Mouse (Mus musculus) G1E (cell line): ENCODE measurements at regions not wholly inside any gene's neighbourhood (a gene's known extent, or its start where the extent isn't known, plus 50 kb on each side); places are given as distances from the start of the nearest gene placed in this dataset.
"Not testable (repeated sequence)": the region's sequence is repeated elsewhere in the genome, so short reads cannot be mapped to it uniquely, and the experiment has no call there.

Experiments used
- ATAC-seq: 2 replicates; pipeline ENCODE4 v1.8.0; 2016; ENCODE audit warnings: mild to moderate bottlenecking; ENCODE audit not compliant: insufficient number of reproducible peaks, poor library complexity, low FRiP score, severe bottlenecking; ENCODE audit errors: extremely low read depth
- DNase-seq: peaks from one replicate; pipeline ENCODE4 v3.0.0; 2012; ENCODE audit warnings: low spot score
- H3K27me3 ChIP-seq: 2 replicates; pipeline ENCODE4 v1.6.1; 2012; ENCODE audit warnings: mild to moderate bottlenecking, low read length, inconsistent platforms; ENCODE audit not compliant: insufficient read depth
- H3K36me3 ChIP-seq: replicated peaks from 2 replicates; pipeline ENCODE3; 2012; ENCODE audit warnings: mild to moderate bottlenecking, inconsistent platforms
- H3K4me1 ChIP-seq: 2 replicates; pipeline ENCODE4 v1.6.1; 2012; ENCODE audit warnings: low read depth, low read length, inconsistent platforms, mixed read lengths; ENCODE audit not compliant: insufficient read depth
- H3K4me3 ChIP-seq: 2 replicates; pipeline ENCODE4 v1.5.1; 2012; ENCODE audit warnings: low read depth, mild to moderate bottlenecking, inconsistent platforms, low read length, moderate library complexity, mixed read lengths
- H3K9me3 ChIP-seq: replicated peaks from 2 replicates; pipeline ENCODE4 v1.6.1; 2012; ENCODE audit warnings: inconsistent platforms
- CTCF ChIP-seq: IDR thresholded peaks from 2 replicates; pipeline ENCODE4 v1.5.1; 2012; ENCODE audit warnings: low read depth, low read length, inconsistent platforms, mixed read lengths
- GATA1 ChIP-seq: IDR thresholded peaks from 2 replicates; pipeline ENCODE4 v1.6.1; 2012; ENCODE audit warnings: borderline replicate concordance, low read length, inconsistent platforms, mixed read lengths
- GATA2 ChIP-seq: IDR thresholded peaks from 2 replicates; pipeline ENCODE4 v1.6.1; 2012; ENCODE audit warnings: low read depth, low read length, inconsistent platforms, borderline replicate concordance
- POLR2AphosphoS5 ChIP-seq: IDR thresholded peaks from 2 replicates; pipeline ENCODE4 v1.6.1; 2012; ENCODE audit warnings: low read depth, low read length, inconsistent platforms; ENCODE audit not compliant: insufficient replicate concordance
- TAL1 ChIP-seq: conservative IDR thresholded peaks from 2 replicates; pipeline ENCODE4 v1.6.1; 2012; ENCODE audit warnings: low read depth, low read length, inconsistent platforms, mixed read lengths

DNA sequence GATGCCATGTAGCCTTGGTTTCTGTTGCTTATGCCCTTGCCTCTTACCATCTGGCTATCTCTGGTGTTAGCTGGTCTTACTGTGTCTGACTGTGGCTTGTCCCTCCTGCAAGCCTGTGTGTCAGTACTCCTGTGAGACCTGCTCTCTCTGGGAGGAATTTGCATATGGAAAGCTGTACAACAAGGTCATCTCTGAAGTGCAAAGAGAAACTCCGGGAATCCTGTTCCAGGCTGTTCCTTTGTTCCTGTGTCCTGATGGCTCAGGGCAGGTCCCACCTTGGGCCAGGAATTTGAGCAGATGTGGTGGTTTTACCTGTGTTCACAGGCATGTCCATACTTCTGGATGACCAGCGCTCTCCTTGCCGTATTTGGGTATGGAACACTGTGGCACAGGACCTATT lies 218.6 kb upstream of the Nsun6 start:
- DNase-seq (no peak), ATAC-seq (no peak)
- H3K9me3 ChIP-seq: no peaks in the 10 kb centered on the region
- TF ChIP-seq TAL1: no peak
- TF ChIP-seq CTCF: no peak
- no peak for TF ChIP-seq GATA1
- no peak for TF ChIP-seq GATA2
- no peak for TF ChIP-seq POLR2AphosphoS5
- H3K4me3 ChIP-seq: no peak overlapping the region
- no peaks in the 10 kb centered on the region for H3K27me3 ChIP-seq
- no peaks in the 10 kb centered on the region for H3K36me3 ChIP-seq
- H3K4me1 ChIP-seq: no peaks in the 10 kb centered on the region

GRCm38 (mm10) chr2:15260486-15261165 lies 205.8 kb upstream of the Nsun6 start:
- no peak for TF ChIP-seq GATA1
- H3K9me3 ChIP-seq: no peaks in the 10 kb centered on the region
- no peaks in the 10 kb centered on the region for H3K27me3 ChIP-seq
- no peak for ATAC-seq
- no peak for DNase-seq
- H3K4me3 ChIP-seq: no peak overlapping the region
- no peaks in the 10 kb centered on the region for H3K4me1 ChIP-seq
- no peaks in the 10 kb centered on the region for H3K36me3 ChIP-seq

- not testable (repeated sequence) for ATAC-seq, H3K36me3 ChIP-seq, H3K4me3 ChIP-seq, DNase-seq, H3K4me1 ChIP-seq, H3K9me3 ChIP-seq, H3K27me3 ChIP-seq
These were observed 187.4 kb upstream of the Nsun6 start for GRCm38 (mm10) chr2:15242276-15242675.

DNA sequence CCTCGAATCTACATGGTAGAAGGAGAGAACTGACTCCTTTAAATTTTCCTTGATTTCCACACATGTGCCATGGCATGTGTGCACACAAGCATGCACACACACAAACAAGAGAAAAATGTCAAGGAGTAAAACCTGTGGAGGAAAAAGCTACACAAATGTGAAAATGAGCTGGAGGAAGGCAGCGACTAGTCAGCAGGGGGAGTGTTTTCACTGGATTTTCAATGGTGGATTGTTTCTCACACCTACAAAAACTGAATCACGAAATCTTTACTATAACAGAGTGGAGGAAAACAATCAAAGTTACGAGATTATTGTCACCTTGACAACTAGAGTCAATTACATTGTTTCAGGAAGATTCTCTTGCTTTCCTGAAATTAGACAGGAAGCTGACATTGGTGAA lies 167.0 kb upstream of the Nsun6 start:
- Histone ChIP-seq H3K4me3 (no peak overlapping the region), H3K27me3 (peaks cover 4% of the 10 kb centered on the region; the same call in 1 of the 2 replicates), H3K4me1 (no peaks in the 10 kb centered on the region), H3K36me3 (no peaks in the 10 kb centered on the region), H3K9me3 (no peaks in the 10 kb centered on the region)
- DNase-seq: no peak
- ATAC-seq: no peak
- TF ChIP-seq TAL1 (no peak), POLR2AphosphoS5 (no peak), GATA1 (no peak), CTCF (no peak)

DNA sequence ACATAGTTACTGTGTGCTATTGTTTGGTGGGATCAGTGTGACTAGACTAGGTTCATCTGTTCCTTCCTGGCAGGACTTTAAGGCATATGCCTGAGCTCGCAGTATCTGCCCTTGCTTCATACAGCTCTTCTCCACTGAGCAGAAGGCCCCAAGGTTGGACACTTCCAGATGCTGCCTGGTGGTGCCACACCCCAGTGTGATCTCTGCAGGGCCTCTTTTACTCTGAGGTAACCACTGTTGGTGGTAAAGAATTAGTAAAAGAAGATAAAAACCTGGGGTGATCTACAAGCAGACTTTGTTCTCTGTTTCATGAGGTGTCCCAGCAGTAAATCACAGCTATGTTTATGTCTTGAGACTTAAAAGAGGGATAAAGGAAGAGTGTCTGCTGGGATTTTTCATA lies 133.2 kb upstream of the Nsun6 start:
- no peak for TF ChIP-seq GATA1
- no peak for TF ChIP-seq TAL1
- TF ChIP-seq CTCF: no peak
- TF ChIP-seq GATA2: no peak
- TF ChIP-seq POLR2AphosphoS5: no peak
- ATAC-seq (no peak), DNase-seq (no peak)
- no peaks in the 10 kb centered on the region for H3K36me3 ChIP-seq
- H3K9me3 ChIP-seq: no peaks in the 10 kb centered on the region
- no peak overlapping the region for H3K4me3 ChIP-seq
- H3K27me3 ChIP-seq: no peaks in the 10 kb centered on the region
- no peaks in the 10 kb centered on the region for H3K4me1 ChIP-seq

GRCm38 (mm10) chr2:15181000-15181399 lies 126.1 kb upstream of the Nsun6 start:
- no peaks in the 10 kb centered on the region for H3K4me1 ChIP-seq
- TF ChIP-seq CTCF (no peak), POLR2AphosphoS5 (no peak), GATA1 (no peak)
- H3K27me3 ChIP-seq: no peaks in the 10 kb centered on the region
- ATAC-seq: no peak
- no peak for DNase-seq
- H3K4me3 ChIP-seq: no peak overlapping the region
- H3K36me3 ChIP-seq: no peaks in the 10 kb centered on the region
- H3K9me3 ChIP-seq: no peaks in the 10 kb centered on the region

DNA sequence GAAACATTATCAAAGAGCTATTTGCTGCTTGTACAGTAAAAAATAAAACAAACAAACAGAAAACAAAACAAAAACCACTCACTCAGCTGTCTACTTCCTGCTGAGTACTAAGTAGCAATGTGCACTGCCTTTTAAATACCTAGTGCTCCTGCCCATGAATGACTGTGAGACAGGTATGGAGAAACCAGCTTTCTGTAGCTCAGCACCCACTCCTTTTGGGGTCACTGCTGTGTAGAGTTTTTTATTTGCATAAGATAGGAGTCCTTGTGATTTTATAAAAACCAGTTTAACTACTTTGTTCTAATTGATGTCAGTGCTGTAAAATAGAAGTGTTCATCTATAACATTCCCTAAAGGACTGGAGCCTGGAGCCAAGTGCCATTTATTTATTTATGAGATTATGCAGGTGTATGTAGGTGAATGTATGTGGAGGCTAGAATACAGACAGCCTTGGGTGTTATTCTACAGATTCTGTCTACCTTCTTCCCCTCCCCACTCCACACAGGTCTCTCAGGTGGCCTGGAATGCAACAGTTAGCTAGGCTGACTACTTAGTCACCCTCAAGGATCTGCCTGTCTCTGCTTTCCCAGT lies 111.7 kb upstream of the Nsun6 start:
- H3K4me3 ChIP-seq: no peak overlapping the region
- peaks cover 22% of the 10 kb centered on the region for H3K4me1 ChIP-seq
- H3K27me3 ChIP-seq: peaks cover 3% of the 10 kb centered on the region; the same call in 1 of the 2 replicates
- H3K9me3 ChIP-seq: no peaks in the 10 kb centered on the region
- H3K36me3 ChIP-seq: no peaks in the 10 kb centered on the region
- no peak for TF ChIP-seq GATA1
- no peak for TF ChIP-seq TAL1
- TF ChIP-seq CTCF: no peak
- no peak for TF ChIP-seq GATA2
- no peak for TF ChIP-seq POLR2AphosphoS5
- ATAC-seq (no peak), DNase-seq (no peak)
